Mouse (Mus musculus): ENCODE data around the gene Olfr839-ps1.

DNA sequence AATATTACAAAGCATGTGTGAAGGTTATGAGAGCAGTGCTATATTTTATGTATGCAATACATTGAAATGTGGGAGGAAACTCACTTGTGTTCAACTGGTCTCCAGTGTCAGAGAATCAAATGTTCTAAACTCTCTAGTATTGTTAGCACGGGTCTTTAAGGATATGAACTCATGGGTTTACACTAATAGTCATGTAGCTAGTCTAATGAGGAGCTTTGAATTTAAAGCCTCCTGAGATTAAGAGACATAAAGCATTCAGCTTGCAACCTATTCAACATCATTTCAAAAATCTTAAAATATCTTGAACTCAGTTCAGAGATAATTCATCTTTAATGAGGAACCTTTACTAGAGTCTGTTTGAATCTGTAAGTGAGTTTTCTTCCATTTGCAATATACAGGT lies 41.1 kb downstream of the Olfr839-ps1 start, which contains the start of gene Olfr837:
- TF ChIP-seq CTCF (IDR thresholded peaks at IDR 0.05; ENCODE audit: insufficient read depth, low read depth, low read length), result no peak
- TF ChIP-seq POLR2A (IDR thresholded peaks at IDR 0.05; ENCODE audit: insufficient read depth, low read depth, low read length), result no peak
